Mouse (Mus musculus) heart, embryonic 15.5 days (tissue): ENCODE measurements around the gene Slit3. TPM values are rescaled to one million over a fixed set of nuclear protein-coding genes. Genes with fewer than 3 reads are reported as not detected.

Experiments used
- ATAC-seq: fragments of 200-750 bp; cut with Nextera tagmentation; replicated peaks from 2 replicates; pipeline ENCODE4 v1.8.0; 2017; ENCODE audit warnings: low read depth, moderate TSS enrichment; ENCODE audit not compliant: insufficient number of reproducible peaks, insufficient read depth, low FRiP score
- H3K27ac ChIP-seq: fragments of 300-500 bp; sonication (generic); 2 replicates; pipeline ENCODE4 v1.5.1; 2015; ENCODE audit warnings: mild to moderate bottlenecking, inconsistent platforms
- H3K27me3 ChIP-seq: fragments of 300-500 bp; sonication (generic); 2 replicates; pipeline ENCODE4 v1.6.1; 2015; ENCODE audit warnings: inconsistent platforms
- H3K36me3 ChIP-seq: fragments of 300-500 bp; sonication (generic); 2 replicates; pipeline ENCODE4 v1.6.1; 2015; ENCODE audit warnings: mild to moderate bottlenecking, inconsistent platforms
- H3K4me1 ChIP-seq: fragments of 300-500 bp; sonication (generic); replicated peaks from 2 replicates; pipeline ENCODE4 v1.6.1; 2015; ENCODE audit warnings: inconsistent platforms
- H3K4me2 ChIP-seq: fragments of 300-500 bp; sonication (generic); 2 replicates; pipeline ENCODE4 v1.6.1; 2015; ENCODE audit warnings: inconsistent platforms, mild to moderate bottlenecking, moderate library complexity
- H3K4me3 ChIP-seq: fragments of 300-500 bp; sonication (generic); 2 replicates; pipeline ENCODE4 v1.5.1; 2015; ENCODE audit warnings: mild to moderate bottlenecking, inconsistent platforms
- H3K9ac ChIP-seq: fragments of 300-500 bp; sonication (generic); 2 replicates; pipeline ENCODE4 v1.6.1; 2015; ENCODE audit warnings: mild to moderate bottlenecking, inconsistent platforms
- H3K9me3 ChIP-seq: fragments of 300-500 bp; sonication (generic); replicated peaks from 2 replicates; pipeline ENCODE4 v1.6.1; 2016; ENCODE audit warnings: inconsistent platforms
- WGBS: fragments of 180-500 bp; shearing (Covaris S2); methylation state at CpG from one replicate; pipeline ENCODE4 v1.1.7; 2015; ENCODE audit warnings: mixed read lengths; 5-methylcytosine and 5-hydroxymethylcytosine counted together
- polyA plus RNA-seq: library from polyadenylated mRNA; unstranded; fragments of >200 nt; fragmentation: Nextera tagmentation; extraction: Ambion mirVana; gene quantifications from 2 replicates; pipeline ENCODE4 v1.2.1, GENCODE M21; 2015

Slit3 gene
- polyA plus RNA-seq, 1 experiment from 2014 or later = 11.3 TPM

- 76% methylated on average over 11 of the region's 11 CpGs for WGBS
- Histone ChIP-seq H3K9ac (no peak overlapping the region), H3K36me3 (no peaks in the 10 kb centered on the region), H3K4me3 (no peak overlapping the region), H3K27me3 (no peaks in the 10 kb centered on the region), H3K9me3 (no peaks in the 10 kb centered on the region), H3K4me2 (no peak overlapping the region), H3K4me1 (no peaks in the 10 kb centered on the region; the same call in 1 of the 2 replicates), H3K27ac (no peak overlapping the region)
- no peak for ATAC-seq
Observed at GRCm38 (mm10) chr11:35440186-35440585, 319.2 kb downstream of the Slit3 start.

GRCm38 (mm10) chr11:35444489-35445100, 323.6 kb downstream of the Slit3 start:
- ATAC-seq = no peak
- no peaks in the 10 kb centered on the region for H3K9me3 ChIP-seq
- H3K9ac ChIP-seq = no peak overlapping the region; the same call in 1 of the 2 replicates
- no peaks in the 10 kb centered on the region for H3K36me3 ChIP-seq
- H3K4me2 ChIP-seq = no peak overlapping the region
- H3K27me3 ChIP-seq = no peaks in the 10 kb centered on the region
- no peak overlapping the region for H3K4me3 ChIP-seq
- H3K4me1 ChIP-seq = no peaks in the 10 kb centered on the region; the same call in 1 of the 2 replicates
- H3K27ac ChIP-seq = no peak overlapping the region
- WGBS = 61% methylated on average over 6 of the region's 6 CpGs

- Histone ChIP-seq H3K27me3 (no peaks in the 10 kb centered on the region), H3K4me3 (no peak overlapping the region), H3K4me1 (no peaks in the 10 kb centered on the region; the same call in 1 of the 2 replicates), H3K9ac (no peak overlapping the region), H3K4me2 (no peak overlapping the region), H3K27ac (no peak overlapping the region), H3K9me3 (no peaks in the 10 kb centered on the region), H3K36me3 (no peaks in the 10 kb centered on the region)
- no peak for ATAC-seq
- 55% methylated on average over 9 of the region's 9 CpGs for WGBS
Observed at GRCm38 (mm10) chr11:35447951-35448350, 326.9 kb downstream of the Slit3 start.

DNA sequence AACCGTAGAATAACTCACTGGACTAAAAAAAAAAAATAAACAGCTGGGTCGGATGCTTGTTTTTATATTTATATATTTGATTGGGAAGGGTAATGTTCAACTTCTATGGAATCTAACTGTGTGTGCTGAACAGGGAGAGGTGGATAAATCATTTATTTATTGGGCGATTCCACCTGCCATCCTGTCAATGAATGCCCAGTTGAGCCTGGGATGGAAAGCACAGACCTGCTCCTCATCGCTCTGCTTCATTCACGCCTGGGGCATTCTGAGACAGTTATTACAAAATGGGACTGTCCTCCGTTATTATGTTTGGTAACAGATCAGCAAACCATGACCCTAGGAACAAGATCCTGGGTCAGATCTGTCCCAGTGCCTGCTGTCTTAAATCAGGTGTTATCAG, 328.2 kb downstream of the Slit3 start:
- no peaks in the 10 kb centered on the region for H3K36me3 ChIP-seq
- H3K9ac ChIP-seq = no peak overlapping the region
- H3K27ac ChIP-seq = no peak overlapping the region
- no peak for ATAC-seq
- 0 out of 2 replicates have a peak, but pooled peaks cover 6% of the 10 kb centered on the region for H3K27me3 ChIP-seq
- no peak overlapping the region for H3K4me3 ChIP-seq
- no peaks in the 10 kb centered on the region for H3K9me3 ChIP-seq
- H3K4me2 ChIP-seq = no peak overlapping the region
- H3K4me1 ChIP-seq = no peaks in the 10 kb centered on the region; the same call in 1 of the 2 replicates
- 82% methylated on average over 6 of the region's 6 CpGs for WGBS

DNA sequence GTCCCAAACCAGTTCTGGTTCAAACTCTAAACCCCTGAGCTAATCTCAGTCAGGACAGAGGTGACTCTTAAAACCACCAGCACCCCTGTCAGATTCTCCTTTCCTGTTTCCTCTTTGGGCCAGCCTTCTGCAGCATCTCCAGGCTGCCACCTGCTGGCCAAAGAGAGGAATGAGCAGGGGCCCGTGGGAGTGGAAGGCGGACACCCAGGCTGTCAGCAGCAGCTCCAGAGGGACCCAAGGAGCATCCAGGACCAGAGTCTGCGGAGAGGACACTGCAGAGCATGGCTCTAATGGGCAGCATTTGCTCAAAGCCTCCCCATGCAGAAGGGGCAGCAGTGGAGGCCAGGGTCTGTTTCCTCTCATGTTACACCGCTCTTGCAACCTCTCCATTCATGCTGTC, 330.6 kb downstream of the Slit3 start:
- Histone ChIP-seq H3K4me1 (no peaks in the 10 kb centered on the region; the same call in 1 of the 2 replicates), H3K4me3 (no peak overlapping the region), H3K27ac (no peak overlapping the region), H3K4me2 (no peak overlapping the region), H3K27me3 (0 out of 2 replicates have a peak, but pooled peaks cover 6% of the 10 kb centered on the region), H3K9me3 (no peaks in the 10 kb centered on the region), H3K36me3 (no peaks in the 10 kb centered on the region), H3K9ac (no peak overlapping the region)
- 36% methylated on average over 4 of the region's 4 CpGs for WGBS
- 0 out of 2 replicates have a peak, but pooled peaks have one; percentile 36 for ATAC-seq

- H3K9ac ChIP-seq = no peak overlapping the region
- WGBS = 41% methylated on average over 5 of the region's 5 CpGs
- H3K4me1 ChIP-seq = no peaks in the 10 kb centered on the region; the same call in 1 of the 2 replicates
- H3K9me3 ChIP-seq = no peaks in the 10 kb centered on the region
- no peak overlapping the region for H3K4me2 ChIP-seq
- H3K4me3 ChIP-seq = no peak overlapping the region
- H3K36me3 ChIP-seq = no peaks in the 10 kb centered on the region
- H3K27ac ChIP-seq = no peak overlapping the region
- ATAC-seq = no peak
- 0 out of 2 replicates have a peak, but pooled peaks cover 6% of the 10 kb centered on the region for H3K27me3 ChIP-seq
Observed at GRCm38 (mm10) chr11:35452413-35452812, 331.4 kb downstream of the Slit3 start.

GRCm38 (mm10) chr11:35454191-35454725, 333.2 kb downstream of the Slit3 start:
- 51% methylated on average over 10 of the region's 10 CpGs for WGBS
- ATAC-seq = no peak; the same call in 1 of the 2 replicates
- no peaks in the 10 kb centered on the region for H3K36me3 ChIP-seq
- H3K9ac ChIP-seq = no peak overlapping the region
- no peak overlapping the region for H3K4me3 ChIP-seq
- H3K27ac ChIP-seq = no peak overlapping the region
- no peaks in the 10 kb centered on the region for H3K9me3 ChIP-seq
- 0 out of 2 replicates have a peak, but pooled peaks cover 6% of the 10 kb centered on the region for H3K27me3 ChIP-seq
- H3K4me2 ChIP-seq = no peak overlapping the region
- H3K4me1 ChIP-seq = no peaks in the 10 kb centered on the region; the same call in 1 of the 2 replicates

- no peaks in the 10 kb centered on the region; the same call in 1 of the 2 replicates for H3K4me1 ChIP-seq
- H3K36me3 ChIP-seq = no peaks in the 10 kb centered on the region
- H3K27ac ChIP-seq = no peak overlapping the region
- no peak overlapping the region for H3K4me2 ChIP-seq
- H3K9ac ChIP-seq = no peak overlapping the region
- WGBS = 87% methylated on average over 4 of the region's 4 CpGs
- H3K4me3 ChIP-seq = no peak overlapping the region
- no peaks in the 10 kb centered on the region for H3K9me3 ChIP-seq
- H3K27me3 ChIP-seq = 0 out of 2 replicates have a peak, but pooled peaks cover 6% of the 10 kb centered on the region
- no peak for ATAC-seq
Observed at GRCm38 (mm10) chr11:35454781-35455180, 333.8 kb downstream of the Slit3 start.

- WGBS = 61% methylated on average over 2 of the region's 2 CpGs
- Histone ChIP-seq H3K9ac (no peak overlapping the region), H3K9me3 (no peaks in the 10 kb centered on the region), H3K4me1 (no peaks in the 10 kb centered on the region), H3K27me3 (0 out of 2 replicates have a peak, but pooled peaks cover 6% of the 10 kb centered on the region), H3K36me3 (no peaks in the 10 kb centered on the region), H3K27ac (no peak overlapping the region), H3K4me2 (no peak overlapping the region), H3K4me3 (no peak overlapping the region)
- ATAC-seq = no peak
Observed at GRCm38 (mm10) chr11:35458068-35458467, 337.0 kb downstream of the Slit3 start.

DNA sequence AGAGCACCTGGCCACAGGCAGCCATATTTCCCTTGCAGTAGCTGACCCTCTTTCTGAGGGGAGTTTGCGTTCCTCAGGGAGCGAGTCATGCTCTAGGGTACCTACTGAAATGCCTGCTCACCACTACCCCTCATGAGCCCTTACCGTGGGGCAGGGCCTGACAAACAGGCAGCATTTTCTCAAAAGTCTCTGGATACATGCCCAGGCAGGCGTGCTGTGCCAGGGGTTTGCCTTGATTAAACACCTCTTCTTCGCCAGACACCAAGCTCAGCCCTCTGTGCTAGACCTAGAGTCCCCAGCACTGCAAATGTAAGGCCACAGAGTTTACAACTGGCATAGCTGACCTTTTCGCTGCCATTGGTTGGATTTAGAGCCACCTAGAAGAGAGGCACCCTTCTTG, 345.7 kb downstream of the Slit3 start:
- H3K27me3 ChIP-seq = no peaks in the 10 kb centered on the region
- H3K4me3 ChIP-seq = no peak overlapping the region
- ATAC-seq = no peak
- H3K4me1 ChIP-seq = no peaks in the 10 kb centered on the region
- H3K27ac ChIP-seq = no peak overlapping the region
- no peaks in the 10 kb centered on the region for H3K9me3 ChIP-seq
- H3K4me2 ChIP-seq = no peak overlapping the region
- H3K9ac ChIP-seq = no peak overlapping the region
- 68% methylated on average over 6 of the region's 6 CpGs for WGBS
- H3K36me3 ChIP-seq = no peaks in the 10 kb centered on the region

- Histone ChIP-seq H3K4me1 (no peaks in the 10 kb centered on the region), H3K4me3 (no peak overlapping the region), H3K4me2 (no peak overlapping the region), H3K27ac (no peak overlapping the region), H3K9ac (no peak overlapping the region), H3K27me3 (no peaks in the 10 kb centered on the region), H3K36me3 (no peaks in the 10 kb centered on the region), H3K9me3 (no peaks in the 10 kb centered on the region)
- WGBS = 83% methylated on average over 7 of the region's 7 CpGs
- no peak for ATAC-seq
Observed at GRCm38 (mm10) chr11:35468847-35469246, 347.8 kb downstream of the Slit3 start.

DNA sequence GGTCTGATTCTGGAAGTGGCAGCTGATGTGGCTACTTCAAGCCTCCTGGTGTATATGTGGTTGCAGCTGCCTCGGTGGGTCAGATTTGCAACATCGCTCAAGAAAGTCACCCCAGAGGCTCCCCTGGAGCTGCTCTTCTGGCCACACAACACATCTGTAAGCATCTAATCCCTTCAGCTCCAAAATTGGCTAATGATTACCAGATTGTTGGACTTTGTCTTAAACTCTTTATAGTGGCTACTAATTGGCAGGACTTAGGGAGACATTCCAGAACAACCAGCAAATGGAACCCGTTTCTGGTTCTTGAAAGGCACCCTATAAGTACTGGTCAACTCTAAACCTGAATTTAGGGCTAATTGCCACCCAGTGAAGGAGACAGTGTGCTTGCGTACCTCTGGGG, 348.9 kb downstream of the Slit3 start:
- ATAC-seq = no peak
- Histone ChIP-seq H3K4me1 (no peaks in the 10 kb centered on the region), H3K27me3 (no peaks in the 10 kb centered on the region), H3K9me3 (no peaks in the 10 kb centered on the region), H3K4me3 (no peak overlapping the region), H3K9ac (no peak overlapping the region), H3K36me3 (no peaks in the 10 kb centered on the region), H3K27ac (no peak overlapping the region), H3K4me2 (no peak overlapping the region)
- 75% methylated on average over 4 of the region's 4 CpGs for WGBS
